Mouse (Mus musculus) kidney, embryonic 16.5 days (tissue): ENCODE measurements around the gene Ankrd23. TPM values are rescaled to one million over a fixed set of nuclear protein-coding genes. Genes with fewer than 3 reads are reported as not detected.

Experiments used
- ATAC-seq: fragments of 200-750 bp; cut with Nextera tagmentation; 2 replicates; pipeline ENCODE4 v1.8.0; 2017; ENCODE audit warnings: moderate TSS enrichment; ENCODE audit not compliant: low FRiP score, low TSS enrichment
- H3K27ac ChIP-seq: fragments of 300-500 bp; sonication (generic); 2 replicates; pipeline ENCODE4 v1.5.1; 2014; ENCODE audit warnings: low read length
- H3K27me3 ChIP-seq: fragments of 300-500 bp; sonication (generic); 2 replicates; pipeline ENCODE4 v1.6.1; 2014; ENCODE audit warnings: low read length, control low read depth, mixed read lengths; ENCODE audit not compliant: insufficient read depth
- H3K36me3 ChIP-seq: fragments of 300-500 bp; sonication (generic); 2 replicates; pipeline ENCODE4 v1.6.1; 2014; ENCODE audit warnings: low read length, control low read depth, mixed read lengths; ENCODE audit not compliant: insufficient read depth
- H3K4me1 ChIP-seq: fragments of 300-500 bp; sonication (generic); 2 replicates; pipeline ENCODE4 v1.6.1; 2014; ENCODE audit warnings: low read length, control low read depth, mixed read lengths; ENCODE audit not compliant: insufficient read depth
- H3K4me2 ChIP-seq: fragments of 300-500 bp; sonication (generic); replicated peaks from 2 replicates; pipeline ENCODE4 v1.6.1; 2014; ENCODE audit warnings: low read depth, low read length
- H3K4me3 ChIP-seq: fragments of 300-500 bp; sonication (generic); 2 replicates; pipeline ENCODE4 v1.5.1; 2014; ENCODE audit warnings: mild to moderate bottlenecking, low read length
- H3K9ac ChIP-seq: fragments of 300-500 bp; sonication (generic); replicated peaks from 2 replicates; pipeline ENCODE4 v1.6.1; 2014; ENCODE audit warnings: low read length
- H3K9me3 ChIP-seq: fragments of 300-500 bp; sonication (generic); 2 replicates; pipeline ENCODE4 v1.6.1; 2016; ENCODE audit warnings: low read length, control low read depth
- WGBS: fragments of 180-500 bp; shearing (Covaris S2); extraction: QIAGEN DNeasy Blood & Tissue Kit; methylation state at CpG from one replicate; pipeline ENCODE4 v1.1.7; 2014; 5-methylcytosine and 5-hydroxymethylcytosine counted together
- microRNA-seq: library from miRNA; unstranded; fragments of <30 nt; microRNA quantifications from one replicate; pipeline ENCODE4, GENCODE M21; 2016
- polyA plus RNA-seq: library from polyadenylated mRNA; unstranded; fragments of >200 nt; fragmentation: Nextera tagmentation; extraction: Ambion mirVana; gene quantifications from 2 replicates; pipeline ENCODE4 v1.2.1, GENCODE M21; 2015

Gene Ankrd23
- polyA plus RNA-seq, 1 experiment from 2014 or later = 15.2 TPM

DNA sequence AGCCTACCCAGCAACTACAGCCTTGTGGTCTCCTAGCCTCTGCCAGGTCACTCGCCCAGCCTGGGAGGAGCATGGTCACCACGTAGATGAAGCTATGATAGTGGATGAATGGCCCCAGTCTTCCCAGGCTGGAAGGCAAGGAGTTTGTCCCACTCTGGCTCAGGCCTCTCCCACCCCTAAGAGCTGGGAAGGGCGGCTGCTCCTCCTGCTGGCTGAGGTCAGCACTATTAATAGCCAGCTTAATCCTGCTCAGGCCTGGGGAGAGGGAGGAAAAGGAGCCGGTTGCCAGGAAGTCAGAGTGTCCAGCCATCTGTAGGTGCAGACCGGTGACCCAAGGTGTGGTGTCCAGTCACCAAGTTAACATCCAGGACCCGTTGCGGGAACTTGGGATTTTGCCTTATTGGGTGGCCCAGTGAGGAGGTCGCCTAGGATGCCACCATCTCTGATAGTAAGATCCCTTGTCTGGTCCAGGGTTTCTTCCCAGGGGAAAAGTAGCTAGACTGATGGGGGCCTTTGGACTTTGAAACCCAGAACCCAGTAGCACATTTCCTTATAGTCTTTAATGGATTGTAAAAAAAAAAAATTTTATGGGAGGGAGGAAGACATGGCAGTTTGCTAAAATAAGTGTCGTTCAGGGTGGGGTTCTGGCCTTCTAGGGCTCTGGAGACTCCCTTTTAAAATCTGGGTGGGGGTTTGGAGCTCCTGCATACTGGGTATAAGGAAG lies 44.1 kb downstream of the Ankrd23 start:
- Histone ChIP-seq H3K36me3 (no peaks in the 10 kb centered on the region), H3K4me2 (no peak overlapping the region)
- 28% methylated on average over 9 of the region's 9 CpGs for WGBS

DNA sequence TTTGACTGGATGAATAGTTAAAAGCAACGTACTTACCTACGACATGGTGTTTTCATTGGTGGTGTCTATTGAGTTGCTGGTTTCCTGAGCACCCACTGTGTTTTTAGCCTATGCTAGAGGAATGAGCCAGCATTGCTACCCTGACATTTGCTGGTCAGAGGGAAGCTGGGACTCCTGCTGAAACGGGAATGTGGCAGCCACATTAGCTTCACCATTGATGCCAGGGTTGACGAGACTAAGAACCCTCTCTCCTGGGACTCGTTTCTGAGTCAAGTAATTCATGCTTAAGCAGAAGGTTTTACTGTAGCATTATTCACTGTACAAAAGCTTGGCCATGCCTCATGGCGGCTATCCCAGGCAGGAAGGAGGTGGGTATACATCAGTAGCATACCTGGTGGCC lies 47.0 kb downstream of the Ankrd23 start:
- WGBS = 84% methylated on average over 6 of the region's 6 CpGs
- ATAC-seq = no peak
- H3K27me3 ChIP-seq = no peaks in the 10 kb centered on the region
- H3K9me3 ChIP-seq = no peaks in the 10 kb centered on the region
- no peak overlapping the region for H3K27ac ChIP-seq
- no peaks in the 10 kb centered on the region for H3K36me3 ChIP-seq
- H3K4me2 ChIP-seq = no peak overlapping the region
- H3K4me1 ChIP-seq = peaks cover 10% of the 10 kb centered on the region; the same call in 1 of the 2 replicates
- no peak overlapping the region for H3K9ac ChIP-seq
- H3K4me3 ChIP-seq = no peak overlapping the region

More for the DNA sequence above, 44.1 kb downstream of the Ankrd23 start:
- Histone ChIP-seq H3K9me3 (no peaks in the 10 kb centered on the region), H3K4me3 (no peak overlapping the region), H3K4me1 (peaks cover 3% of the 10 kb centered on the region; the same call in 1 of the 2 replicates), H3K9ac (no peak overlapping the region; the same call in 1 of the 2 replicates), H3K27ac (no peak overlapping the region), H3K27me3 (no peaks in the 10 kb centered on the region)
- peak; percentile 94 for ATAC-seq

DNA sequence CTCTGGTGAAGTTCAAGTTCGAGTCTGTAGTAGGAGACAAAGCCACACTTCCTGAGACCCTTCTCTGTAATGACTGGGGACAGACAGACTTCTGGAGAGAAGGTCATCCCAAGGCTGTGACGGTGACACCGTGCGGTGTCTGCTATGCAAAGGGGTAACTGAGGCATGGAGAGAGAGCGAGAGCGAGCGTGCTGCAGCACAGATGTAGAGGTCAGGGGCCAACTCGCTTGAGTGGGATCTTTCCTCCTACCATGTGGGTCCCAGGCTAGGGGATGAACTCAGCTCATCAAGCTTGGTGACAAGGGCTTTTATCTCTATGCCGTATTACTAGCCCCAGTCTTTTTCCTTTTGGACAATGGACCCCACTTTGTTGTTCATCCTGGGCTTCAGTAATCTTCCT lies 49.6 kb downstream of the Ankrd23 start:
- H3K9ac ChIP-seq = no peak overlapping the region
- peak; percentile 18; the same call in 1 of the 2 replicates for ATAC-seq
- H3K4me2 ChIP-seq = no peak overlapping the region
- H3K4me1 ChIP-seq = peaks cover 10% of the 10 kb centered on the region; the same call in 1 of the 2 replicates
- 44% methylated on average over 9 of the region's 9 CpGs for WGBS
- no peak overlapping the region for H3K4me3 ChIP-seq
- H3K27me3 ChIP-seq = no peaks in the 10 kb centered on the region
- no peaks in the 10 kb centered on the region for H3K36me3 ChIP-seq
- H3K27ac ChIP-seq = no peak overlapping the region
- H3K9me3 ChIP-seq = no peaks in the 10 kb centered on the region

DNA sequence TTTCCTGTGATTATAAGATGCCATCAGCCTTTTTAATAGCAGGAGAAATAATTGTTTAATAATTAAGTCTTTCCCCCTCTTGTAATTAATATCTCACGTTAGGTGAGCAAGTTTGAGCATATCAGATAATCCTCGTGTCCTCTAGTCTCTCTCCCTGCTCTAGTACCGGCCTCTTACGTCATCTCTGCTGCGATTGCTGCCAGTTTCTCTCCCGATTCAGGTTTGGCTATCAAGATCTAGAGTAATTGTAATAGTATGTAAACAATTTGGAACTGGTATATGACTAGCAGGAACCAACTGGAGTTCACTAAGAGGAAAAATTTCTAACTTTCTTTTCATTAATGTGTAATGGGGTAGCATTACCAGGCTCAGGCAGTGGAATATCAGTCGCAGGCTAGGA lies 51.6 kb downstream of the Ankrd23 start:
- Histone ChIP-seq H3K9me3 (no peaks in the 10 kb centered on the region), H3K27me3 (no peaks in the 10 kb centered on the region), H3K4me3 (no peak overlapping the region), H3K27ac (no peak overlapping the region), H3K4me1 (peaks cover 18% of the 10 kb centered on the region), H3K36me3 (no peaks in the 10 kb centered on the region), H3K4me2 (no peak overlapping the region), H3K9ac (no peak overlapping the region)
- no peak for ATAC-seq
- WGBS = 76% methylated on average over 7 of the region's 7 CpGs

DNA sequence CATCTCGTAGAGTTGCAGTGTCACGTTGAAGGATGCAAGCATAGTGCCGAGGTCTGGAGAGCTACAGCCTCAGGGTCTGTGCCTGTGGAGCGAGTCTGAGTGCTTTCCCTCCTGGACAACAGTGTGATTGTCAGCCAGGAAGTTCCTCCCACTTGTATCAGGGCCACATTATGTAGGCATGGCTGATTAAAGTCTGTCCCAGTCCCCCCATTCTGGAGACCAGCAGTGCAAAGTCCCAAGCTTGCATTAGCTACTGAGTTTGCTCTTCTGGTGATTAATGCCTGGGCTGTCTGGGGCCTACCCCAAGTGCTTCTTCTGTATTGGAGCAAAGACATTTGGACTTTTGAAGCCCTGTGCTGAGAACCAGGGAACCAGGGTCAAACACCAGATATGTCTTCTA lies 52.9 kb downstream of the Ankrd23 start:
- 57% methylated on average over 4 of the region's 4 CpGs for WGBS
- no peak overlapping the region for H3K4me2 ChIP-seq
- no peak for ATAC-seq
- no peak overlapping the region for H3K27ac ChIP-seq
- no peak overlapping the region for H3K4me3 ChIP-seq
- H3K4me1 ChIP-seq = peaks cover 28% of the 10 kb centered on the region
- H3K9me3 ChIP-seq = no peaks in the 10 kb centered on the region
- H3K27me3 ChIP-seq = no peaks in the 10 kb centered on the region
- H3K9ac ChIP-seq = no peak overlapping the region
- no peaks in the 10 kb centered on the region for H3K36me3 ChIP-seq

Small RNA genes lying within 50 kb of the gene (microRNA-seq; reads per million reads assigned to microRNA genes)
- not detected for gene Gm47280

Other genes starting within 250 kb of the Ankrd23 start
- 6.5 and 7.9 TPM in 2 replicates for gene Arid5a, start 229.2 kb downstream of the Ankrd23 start, polyA plus RNA-seq
- gene Kansl3, start 167.7 kb downstream of the Ankrd23 start, polyA plus RNA-seq = 49.8 and 55.7 TPM in 2 replicates
- 1.3 and 1.7 TPM in 2 replicates for gene Fer1l5, start 164.6 kb downstream of the Ankrd23 start, polyA plus RNA-seq
- 54.0 and 61.4 TPM in 2 replicates for gene Lman2l, start 91.6 kb downstream of the Ankrd23 start, polyA plus RNA-seq
- gene Cnnm4, start 65.3 kb downstream of the Ankrd23 start, polyA plus RNA-seq = 13.8 and 13.9 TPM in 2 replicates
- 3.5 and 3.7 TPM in 2 replicates for gene Cnnm3, start 25.0 kb downstream of the Ankrd23 start, polyA plus RNA-seq
- gene Gm42417, start 2.5 kb upstream of the Ankrd23 start, polyA plus RNA-seq = 0.30 and 1.5 TPM in 2 replicates
- 29.2 and 30.0 TPM in 2 replicates for gene Ankrd39, start 10.6 kb upstream of the Ankrd23 start, polyA plus RNA-seq
- 21.4 and 21.9 TPM in 2 replicates for gene Sema4c, start 21.5 kb upstream of the Ankrd23 start, polyA plus RNA-seq
- gene Fam178b, start 146.3 kb upstream of the Ankrd23 start, polyA plus RNA-seq = 1.2 and 1.8 TPM in 2 replicates
- 681 and 722 TPM in 2 replicates for gene Cox5b, start 154.6 kb upstream of the Ankrd23 start, polyA plus RNA-seq
- gene 4933424G06Rik, start 173.3 kb upstream of the Ankrd23 start, polyA plus RNA-seq = 0.26 TPM in 1 of 2 replicates, not detected in the other
- 118 and 123 TPM in 2 replicates for gene Actr1b, start 177.5 kb upstream of the Ankrd23 start, polyA plus RNA-seq
- gene Zap70, start 224.9 kb upstream of the Ankrd23 start, polyA plus RNA-seq = 0.28 and 0.54 TPM in 2 replicates